Mouse (Mus musculus): ENCODE measurements around the gene Plcb3.
A peak's percentile ranks its signal among the peaks of the same experiment; 100 is the strongest.
"Not testable (repeated sequence)": the region's sequence is repeated elsewhere in the genome, so short reads cannot be mapped to it uniquely, and the experiment has no call there.

Gene Plcb3

GRCm38 (mm10) chr19:6975537-6976521, at the start of gene Plcb3:
TSS of gene Plcb3 (minus strand) at chr19:6976470.
- peak in 1 of 2 experiments; percentile 53 for DNase-seq

DNA sequence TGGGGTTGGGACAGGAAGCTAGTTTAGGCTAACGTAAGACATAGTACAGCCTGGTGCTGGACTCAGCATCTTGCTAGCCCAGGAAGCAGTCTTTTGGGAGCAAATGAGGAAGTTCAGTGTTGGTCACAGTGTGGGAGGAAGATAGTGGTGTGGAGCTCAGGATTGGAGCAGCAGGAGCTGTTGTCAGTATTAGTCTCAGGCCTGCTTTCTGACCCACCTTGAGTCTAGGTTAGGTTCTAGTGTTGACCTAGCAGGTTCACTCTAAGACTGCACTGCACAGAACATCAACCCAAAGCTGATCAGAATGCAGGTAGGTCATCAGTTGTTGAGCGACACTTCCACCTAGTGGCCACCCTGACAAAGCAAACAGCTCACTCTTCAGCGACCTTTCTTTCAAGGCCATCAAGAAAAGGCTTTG, 44.0 kb upstream of the Plcb3 start:
- peak; percentile 56 to 68 for DNase-seq

- no peak for DNase-seq
Measured at GRCm38 (mm10) chr19:7019191-7019590, 42.9 kb upstream of the Plcb3 start, which contains the start of gene Fermt3. TSS of gene Fermt3 (minus strand) at chr19:7019469.

DNA sequence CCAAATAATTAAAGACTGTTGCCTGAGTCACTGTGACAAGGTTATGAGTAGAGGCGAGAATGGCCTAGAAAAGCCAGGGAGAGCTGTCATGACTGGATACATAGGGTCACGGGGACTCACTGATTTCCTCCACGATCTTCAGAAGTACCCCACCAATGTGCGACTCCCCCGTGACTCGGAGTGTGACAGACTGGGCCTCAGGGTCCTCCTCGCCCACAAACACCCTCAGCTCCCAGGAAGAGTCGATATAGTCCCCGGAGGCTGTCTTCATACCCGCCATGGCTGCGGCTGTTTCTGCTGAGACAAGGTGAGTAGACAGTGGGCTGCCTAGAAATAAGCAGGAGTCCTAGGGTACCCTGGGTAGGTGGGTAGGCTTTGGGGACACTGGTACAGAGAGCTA, 42.3 kb upstream of the Plcb3 start:
- DNase-seq, result no peak

DNA sequence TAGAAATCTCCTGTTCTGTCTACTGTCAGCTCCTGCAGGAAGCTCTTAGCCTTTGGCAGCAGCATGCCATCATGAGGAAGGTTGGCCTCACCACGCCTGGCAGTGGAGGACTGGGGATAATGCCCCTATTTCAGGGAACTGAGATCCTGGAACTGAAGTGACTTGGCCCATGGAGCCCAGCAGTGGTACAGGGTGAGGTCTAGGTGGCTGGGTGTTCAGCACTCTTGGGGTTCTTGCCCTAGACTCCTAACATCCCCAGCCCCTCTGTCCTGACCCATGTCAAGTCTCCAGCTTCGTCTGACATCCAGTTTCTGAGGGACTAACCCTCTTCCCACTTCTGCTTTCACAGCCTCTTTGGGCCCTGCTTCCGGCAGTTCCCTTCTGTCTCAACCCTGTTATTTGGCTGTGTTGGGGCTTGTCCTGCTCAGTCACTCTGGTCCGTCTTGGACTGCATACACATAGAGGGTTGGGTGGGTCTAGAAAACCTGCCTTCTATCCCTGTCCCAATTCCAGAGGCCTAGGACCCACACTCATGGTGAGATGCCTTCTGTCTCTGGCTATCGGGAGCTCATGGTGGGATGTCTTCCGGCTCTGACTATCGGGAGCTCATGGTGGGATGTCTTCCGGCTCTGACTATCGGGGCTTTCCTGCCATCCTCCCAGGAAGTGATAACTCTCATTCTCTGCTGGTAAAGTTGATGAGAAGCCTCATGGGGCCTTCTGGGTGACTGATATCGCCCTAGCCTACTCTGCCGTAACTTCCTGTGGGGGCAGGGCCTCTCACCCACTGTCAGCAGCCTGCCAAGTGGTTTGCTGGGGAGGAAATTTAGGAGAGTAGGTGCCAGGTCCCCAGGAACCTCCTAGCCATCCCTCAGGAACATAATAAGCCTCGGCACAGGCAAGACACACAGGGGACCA, 41.5 kb upstream of the Plcb3 start:
- no peak for DNase-seq

DNA sequence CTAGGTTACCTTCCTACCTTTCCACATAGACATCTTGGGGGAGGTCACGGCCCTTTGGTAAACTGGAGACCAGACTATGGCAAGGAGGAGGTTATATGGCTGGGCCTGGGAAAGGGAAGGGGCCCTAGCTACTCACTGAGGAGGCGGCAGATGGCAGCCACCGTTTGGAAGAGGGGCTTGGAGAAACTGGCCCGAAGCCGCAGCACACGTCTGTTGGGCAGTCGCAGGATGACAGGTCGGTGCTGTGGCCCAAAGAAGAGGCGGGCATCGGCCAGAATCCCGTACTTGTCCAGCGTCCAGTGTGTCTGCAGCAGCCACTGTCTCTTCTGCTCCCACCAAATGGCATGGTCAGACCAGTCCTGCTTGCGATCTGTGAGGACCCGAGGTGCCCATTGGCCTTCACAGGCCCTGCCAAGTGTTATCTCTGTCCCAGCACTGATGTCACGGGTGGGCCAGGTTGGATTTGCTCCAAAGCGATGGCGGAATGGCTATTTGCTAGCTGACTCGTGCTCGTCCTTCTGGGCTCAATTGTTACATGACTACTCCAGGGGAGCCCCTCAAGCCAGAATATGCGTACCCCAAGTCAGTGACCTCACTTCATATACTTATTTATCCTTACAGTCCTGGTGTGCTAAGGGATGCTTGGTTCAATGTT, 38.3 kb upstream of the Plcb3 start:
- DNase-seq, result no peak

- DNase-seq, result no peak
Measured at GRCm38 (mm10) chr19:7013984-7014383, 37.7 kb upstream of the Plcb3 start.

DNA sequence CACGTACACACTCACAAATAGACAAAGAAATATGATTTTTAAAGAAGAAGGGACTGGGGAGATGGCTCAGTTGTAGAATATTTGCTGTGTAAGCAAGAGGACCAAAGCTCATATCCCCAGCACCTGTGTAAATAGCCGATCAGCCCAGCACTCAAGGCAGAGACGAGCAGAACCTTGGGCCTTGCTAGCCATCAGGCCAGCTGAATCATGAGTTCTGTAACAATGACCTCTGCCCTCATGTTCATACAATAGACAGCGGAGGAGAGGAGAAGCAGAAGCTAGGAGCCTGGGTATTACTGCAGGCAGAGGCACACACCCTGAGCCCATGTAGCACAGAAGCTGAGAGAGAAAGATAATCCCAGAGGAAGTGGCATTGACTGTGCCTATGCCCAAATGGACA, 36.2 kb upstream of the Plcb3 start:
- DNase-seq, result no peak

DNA sequence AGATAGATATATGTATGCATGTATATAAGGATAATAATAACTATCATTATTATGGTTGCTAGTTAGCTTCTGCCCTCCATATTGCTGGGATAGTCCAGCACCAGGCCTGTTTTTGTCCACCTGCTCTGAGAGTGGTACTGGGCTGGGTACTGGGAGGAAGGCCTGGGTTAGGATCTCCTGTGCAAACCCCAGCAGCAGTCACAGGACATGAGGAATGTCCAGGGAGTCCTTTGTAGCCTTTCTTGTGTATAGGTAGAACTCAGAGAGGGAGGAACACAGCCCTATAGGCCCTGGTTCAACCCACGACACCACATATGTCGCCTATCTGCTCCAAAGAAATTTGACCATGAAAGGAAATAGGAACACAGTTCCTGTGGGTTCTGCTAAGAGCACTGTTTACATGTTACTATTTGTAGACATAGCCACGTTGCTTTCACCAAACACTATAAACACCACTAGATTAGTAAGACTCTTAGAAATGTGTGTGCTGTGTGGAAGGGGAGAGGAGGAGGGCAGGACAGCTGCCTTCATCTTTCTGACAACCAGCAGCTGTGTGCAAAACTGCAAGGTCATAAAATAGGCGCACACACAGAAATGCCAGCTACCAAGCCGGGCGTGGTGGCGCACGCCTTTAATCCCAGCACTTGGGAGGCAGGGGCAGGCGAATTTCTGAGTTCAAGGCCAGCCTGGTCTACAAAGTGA, 30.8 kb upstream of the Plcb3 start:
- DNase-seq, result no peak

GRCm38 (mm10) chr19:6999360-7000063, 23.2 kb upstream of the Plcb3 start:
- DNase-seq, result no peak

DNA sequence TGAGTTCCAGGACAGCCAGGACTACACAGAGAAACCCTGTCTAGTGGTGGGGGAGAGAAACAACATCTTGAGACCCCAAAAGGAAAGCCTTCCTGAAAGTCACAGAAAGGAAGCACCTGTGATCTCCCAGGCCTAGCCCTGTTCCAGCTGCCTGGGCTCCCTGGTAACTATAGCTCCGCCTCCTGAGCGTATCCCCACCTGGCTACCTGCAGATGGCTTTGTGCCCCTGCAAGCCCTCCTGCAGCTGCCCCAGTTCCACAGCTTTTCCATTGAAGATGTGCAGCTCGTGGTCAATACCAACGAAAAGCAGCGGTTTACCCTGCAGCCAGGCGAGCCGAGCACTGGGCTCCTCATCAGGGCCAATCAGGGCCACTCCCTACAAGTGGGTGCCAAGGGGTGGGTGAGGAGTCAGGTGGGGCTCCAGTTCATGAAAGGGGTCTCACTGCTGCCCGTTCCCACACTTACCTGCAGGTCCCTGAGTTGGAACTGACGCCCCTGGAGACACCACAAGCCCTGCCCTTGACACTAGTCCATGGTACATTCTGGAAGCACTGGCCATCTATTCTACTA, 21.5 kb upstream of the Plcb3 start:
- no peak for DNase-seq

GRCm38 (mm10) chr19:6996006-6996405, 19.7 kb upstream of the Plcb3 start, which contains the start of the genes Nudt22 and Trpt1:
TSS of gene Nudt22 (minus strand) at chr19:6996117.
TSS of gene Trpt1 (plus strand) at chr19:6996131.
- DNase-seq, result peak; percentile 95

DNA sequence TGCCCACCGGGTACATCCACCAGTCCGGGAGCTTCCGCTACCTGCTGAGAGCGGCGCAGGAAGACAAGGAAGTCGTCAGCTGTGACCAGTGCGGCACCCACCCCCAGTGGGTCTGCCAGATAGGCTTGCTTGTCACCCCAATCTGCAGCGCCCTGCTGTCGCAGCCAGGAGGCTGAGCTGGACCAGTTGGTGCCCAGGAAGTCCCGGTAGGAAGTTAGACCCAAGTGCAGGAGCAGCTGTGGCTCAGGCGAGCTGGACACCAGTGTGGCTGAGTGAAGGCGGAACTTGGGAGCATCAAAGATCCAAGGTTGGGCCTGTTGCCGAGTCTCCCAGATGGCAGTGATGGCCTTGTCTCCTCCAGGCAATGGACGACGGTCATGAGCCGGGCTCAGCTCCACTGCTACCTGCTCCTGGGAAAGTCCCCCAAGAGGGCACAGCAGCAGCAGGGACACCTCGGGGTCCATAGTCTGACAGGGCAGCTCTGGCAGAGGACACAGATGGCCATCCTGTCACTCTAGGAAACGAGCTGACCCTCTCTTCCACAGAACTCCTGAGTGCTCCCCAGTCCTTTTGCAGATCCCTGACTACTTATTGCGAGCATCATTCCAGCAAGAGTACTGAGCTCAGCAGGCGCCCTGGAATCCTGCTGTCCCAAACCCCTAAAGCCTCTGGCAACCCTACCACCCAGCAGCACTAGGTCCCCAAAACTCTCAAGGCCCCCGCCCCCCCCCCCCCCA, 19.2 kb upstream of the Plcb3 start:
- DNase-seq, result no peak

DNA sequence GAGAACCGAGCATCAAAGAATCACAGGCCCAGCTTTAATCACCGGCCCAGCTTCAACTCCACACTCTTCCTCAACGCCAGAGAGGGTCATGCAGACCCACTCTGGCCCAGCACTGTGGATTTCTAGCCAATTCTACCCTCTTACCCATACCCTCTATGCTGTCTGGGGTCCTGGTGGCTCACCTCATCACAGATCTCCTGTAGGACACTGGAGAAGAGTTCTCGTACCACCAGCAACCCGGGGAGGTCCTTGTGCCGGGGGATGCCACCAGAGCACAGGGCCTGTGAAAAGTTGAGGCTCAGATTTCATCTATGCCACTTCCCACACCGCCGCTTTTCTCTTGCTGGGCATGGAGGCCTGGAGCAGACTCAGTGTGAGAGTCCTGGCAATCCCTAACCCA, 18.2 kb upstream of the Plcb3 start:
- no peak for DNase-seq

DNA sequence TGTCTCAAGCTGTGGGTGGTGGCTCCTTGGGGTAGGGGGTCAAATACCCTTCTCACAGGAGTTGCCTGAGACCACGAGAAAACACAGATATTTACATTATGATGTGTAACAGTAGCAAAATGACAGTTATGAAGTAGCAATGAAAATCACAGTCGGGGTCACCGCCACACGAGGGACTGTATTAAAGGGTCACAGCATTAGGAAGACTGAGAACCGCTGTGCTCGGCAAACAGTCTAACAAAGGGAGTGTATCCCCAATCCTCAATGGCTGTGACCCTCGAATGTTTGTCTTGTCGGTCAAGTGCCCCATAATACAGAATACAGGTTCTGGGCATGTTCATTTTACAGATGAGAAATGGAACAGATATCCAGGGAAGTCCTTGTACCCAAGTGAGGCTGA, 17.7 kb upstream of the Plcb3 start:
- no peak for DNase-seq

DNA sequence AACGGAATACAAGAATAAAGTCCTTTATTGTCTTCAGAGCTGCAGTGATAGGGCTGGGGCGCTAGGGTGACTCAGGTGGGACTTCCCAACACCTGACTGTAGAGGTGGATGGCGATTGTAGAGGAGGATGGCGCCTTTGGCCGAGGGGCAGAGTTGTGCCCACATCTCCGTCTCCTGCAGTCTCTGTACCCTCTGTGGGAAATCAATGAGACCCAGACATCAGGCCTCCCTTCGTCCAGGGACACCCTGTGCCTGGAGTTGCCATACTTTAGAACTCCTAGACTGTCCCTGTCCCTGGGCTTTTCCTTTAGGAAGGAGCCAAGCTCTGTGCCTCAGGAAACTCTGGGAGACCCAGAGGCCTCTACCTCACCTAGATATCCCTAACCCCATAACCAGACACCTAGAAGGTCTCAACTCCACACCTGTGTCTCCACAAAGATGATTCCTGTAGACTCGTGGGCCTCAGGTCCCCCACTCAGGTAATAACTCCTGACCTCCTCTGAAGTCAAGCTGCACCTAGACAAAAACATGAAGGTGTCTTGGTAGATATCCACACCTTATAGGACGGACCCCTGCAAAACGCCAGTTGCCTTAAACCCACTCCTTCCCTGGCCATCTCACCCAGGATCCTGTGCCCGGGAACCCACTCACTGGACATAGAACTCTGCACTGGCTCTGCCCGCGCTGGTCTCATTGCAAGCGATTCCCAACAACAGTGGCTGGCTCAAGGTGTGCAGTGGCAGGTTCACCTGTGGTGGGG, 16.9 kb upstream of the Plcb3 start:
- peak in 1 of 2 experiments; percentile 26 for DNase-seq

DNA sequence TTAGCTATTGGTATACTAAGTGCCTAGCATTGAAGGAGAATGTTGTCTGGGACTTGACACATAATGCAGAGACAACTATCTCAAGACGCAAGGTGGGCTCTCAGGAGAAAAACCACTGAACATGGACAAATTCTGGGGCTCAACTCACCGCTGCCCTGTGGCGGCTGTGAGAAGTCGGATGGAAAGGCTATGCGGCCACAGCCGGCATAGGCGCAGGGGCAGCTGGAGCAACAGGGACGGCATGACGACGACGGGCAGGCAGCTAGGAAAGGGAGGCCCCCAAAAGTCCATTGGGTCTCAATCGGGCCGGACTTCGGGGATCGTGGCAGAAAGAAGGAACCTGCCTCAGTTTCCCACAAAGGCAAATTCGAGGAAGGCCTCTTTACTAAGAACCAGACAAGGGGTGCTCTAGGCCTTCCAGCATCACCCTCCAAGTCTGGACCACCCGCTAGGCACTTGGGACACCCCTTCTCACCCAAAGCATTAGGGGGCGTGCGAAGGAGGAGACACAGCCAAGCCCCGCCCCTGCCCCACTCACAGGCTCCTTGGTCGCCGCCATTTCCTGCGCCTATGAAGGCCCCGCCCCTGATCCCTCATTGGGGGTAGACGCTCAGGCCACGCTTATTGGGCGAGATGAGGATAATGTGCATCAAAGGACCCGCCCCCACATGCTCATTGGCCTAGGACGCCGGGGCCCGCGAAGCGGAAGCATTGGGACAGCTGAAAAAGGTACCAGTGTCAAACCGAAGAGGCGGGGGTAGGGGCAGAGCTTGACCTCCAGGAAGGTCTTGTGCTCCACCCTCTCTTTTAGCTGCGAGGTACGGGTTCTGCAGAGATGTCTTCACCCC, 16.0 kb upstream of the Plcb3 start, which contains the start of gene Dnajc4:
Gene Dnajc4, minus strand, starts transcription at position 562 of the 848 bp plus-strand sequence.
- peak; percentile 97 to 98 for DNase-seq

DNA sequence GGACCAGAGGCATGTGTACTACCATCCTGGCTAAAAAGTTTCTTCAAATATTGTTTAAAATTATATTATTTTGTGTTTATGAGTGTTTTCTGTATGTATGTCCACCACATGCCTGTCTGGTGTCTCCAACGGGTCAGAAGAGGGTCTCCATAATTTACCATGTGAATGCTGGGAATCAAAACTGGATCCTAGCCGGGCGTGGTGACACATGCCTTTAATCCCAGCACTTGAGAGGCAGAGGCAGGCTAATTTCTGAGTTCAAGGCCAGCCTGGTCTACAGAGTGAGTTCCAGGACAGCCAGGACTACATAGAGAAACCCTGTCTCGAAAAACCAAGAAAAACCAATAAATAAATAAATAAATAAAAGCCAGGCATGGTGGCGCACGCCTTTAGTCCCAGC, 14.9 kb upstream of the Plcb3 start:
- DNase-seq, result not testable (repeated sequence)

Measured in kidney, adult 8-10 months (tissue).